Mouse (Mus musculus) erythroblast, embryonic 14.5 days (primary cell): ENCODE results near the gene Rps6ka3. TPM values are rescaled to one million over a fixed set of nuclear protein-coding genes. Genes with fewer than 3 reads are reported as not detected.
A peak's percentile ranks its signal among the peaks of the same experiment; 100 is the strongest.

Experiments
- H3K27me3 ChIP-seq: 2 replicates; pipeline ENCODE4 v1.6.1; 2012; ENCODE audit warnings: inconsistent platforms; ENCODE audit not compliant: control insufficient read depth
- H3K36me3 ChIP-seq: 2 replicates; pipeline ENCODE4 v1.6.1; 2012; ENCODE audit warnings: mild to moderate bottlenecking, inconsistent platforms; ENCODE audit not compliant: control insufficient read depth
- H3K4me1 ChIP-seq: 2 replicates; pipeline ENCODE4 v1.6.1; 2012; ENCODE audit warnings: inconsistent platforms; ENCODE audit not compliant: control insufficient read depth
- H3K4me3 ChIP-seq: replicated peaks from 2 replicates; pipeline ENCODE3; 2012; ENCODE audit warnings: moderate library complexity, mild to moderate bottlenecking, inconsistent platforms
- H3K9me3 ChIP-seq: 2 replicates; pipeline ENCODE4 v1.6.1; 2012; ENCODE audit warnings: low read length, inconsistent platforms, mixed read lengths; ENCODE audit not compliant: control insufficient read depth
- GATA1 ChIP-seq: IDR thresholded peaks from 2 replicates; pipeline ENCODE4 v1.6.1; 2012; ENCODE audit warnings: low read length, inconsistent platforms, mixed read lengths
- TAL1 ChIP-seq: IDR thresholded peaks from 3 replicates; pipeline ENCODE4 v1.6.1; 2012; ENCODE audit warnings: low read length, inconsistent platforms, mixed read lengths
- polyA plus RNA-seq: library from polyadenylated mRNA; stranded (reverse); fragments of >175 nt; gene quantifications from 2 replicates; pipeline ENCODE4 v1.2.3, GENCODE M21; 2012

Gene Rps6ka3
- polyA plus RNA-seq, 1 experiment = 0.13 TPM

- no peaks in the 10 kb centered on the region for H3K36me3 ChIP-seq
- no peak for TF ChIP-seq TAL1
- TF ChIP-seq GATA1 = 0 out of 2 replicates have a peak, but pooled peaks have one; percentile 31
- H3K4me1 ChIP-seq = no peaks in the 10 kb centered on the region
- no peaks in the 10 kb centered on the region for H3K27me3 ChIP-seq
- H3K4me3 ChIP-seq = peak overlapping the region; percentile 40
- no peaks in the 10 kb centered on the region for H3K9me3 ChIP-seq
These were observed 92.5 kb downstream of the Rps6ka3 start for GRCm38 (mm10) chrX:159302349-159303311.

GRCm38 (mm10) chrX:159315293-159315692 is 105.2 kb downstream of the Rps6ka3 start:
- TF ChIP-seq TAL1 = no peak
- TF ChIP-seq GATA1 = no peak
- Histone ChIP-seq H3K27me3 (no peaks in the 10 kb centered on the region), H3K4me1 (no peaks in the 10 kb centered on the region), H3K9me3 (no peaks in the 10 kb centered on the region), H3K4me3 (no peak overlapping the region), H3K36me3 (no peaks in the 10 kb centered on the region)

- H3K4me1 ChIP-seq = no peaks in the 10 kb centered on the region
- no peaks in the 10 kb centered on the region for H3K36me3 ChIP-seq
- H3K4me3 ChIP-seq = no peak overlapping the region
- TF ChIP-seq GATA1 (no peak), TAL1 (no peak)
- H3K9me3 ChIP-seq = no peaks in the 10 kb centered on the region
- no peaks in the 10 kb centered on the region for H3K27me3 ChIP-seq
These were observed 111.2 kb downstream of the Rps6ka3 start for GRCm38 (mm10) chrX:159321342-159321741.

- Histone ChIP-seq H3K27me3 (no peaks in the 10 kb centered on the region), H3K4me1 (0 out of 2 replicates have a peak, but pooled peaks cover 2% of the 10 kb centered on the region), H3K36me3 (peaks cover 10% of the 10 kb centered on the region), H3K9me3 (no peaks in the 10 kb centered on the region), H3K4me3 (no peak overlapping the region)
- TF ChIP-seq TAL1 (no peak), GATA1 (no peak)
These were observed 154.4 kb downstream of the Rps6ka3 start for GRCm38 (mm10) chrX:159364506-159364905.

DNA sequence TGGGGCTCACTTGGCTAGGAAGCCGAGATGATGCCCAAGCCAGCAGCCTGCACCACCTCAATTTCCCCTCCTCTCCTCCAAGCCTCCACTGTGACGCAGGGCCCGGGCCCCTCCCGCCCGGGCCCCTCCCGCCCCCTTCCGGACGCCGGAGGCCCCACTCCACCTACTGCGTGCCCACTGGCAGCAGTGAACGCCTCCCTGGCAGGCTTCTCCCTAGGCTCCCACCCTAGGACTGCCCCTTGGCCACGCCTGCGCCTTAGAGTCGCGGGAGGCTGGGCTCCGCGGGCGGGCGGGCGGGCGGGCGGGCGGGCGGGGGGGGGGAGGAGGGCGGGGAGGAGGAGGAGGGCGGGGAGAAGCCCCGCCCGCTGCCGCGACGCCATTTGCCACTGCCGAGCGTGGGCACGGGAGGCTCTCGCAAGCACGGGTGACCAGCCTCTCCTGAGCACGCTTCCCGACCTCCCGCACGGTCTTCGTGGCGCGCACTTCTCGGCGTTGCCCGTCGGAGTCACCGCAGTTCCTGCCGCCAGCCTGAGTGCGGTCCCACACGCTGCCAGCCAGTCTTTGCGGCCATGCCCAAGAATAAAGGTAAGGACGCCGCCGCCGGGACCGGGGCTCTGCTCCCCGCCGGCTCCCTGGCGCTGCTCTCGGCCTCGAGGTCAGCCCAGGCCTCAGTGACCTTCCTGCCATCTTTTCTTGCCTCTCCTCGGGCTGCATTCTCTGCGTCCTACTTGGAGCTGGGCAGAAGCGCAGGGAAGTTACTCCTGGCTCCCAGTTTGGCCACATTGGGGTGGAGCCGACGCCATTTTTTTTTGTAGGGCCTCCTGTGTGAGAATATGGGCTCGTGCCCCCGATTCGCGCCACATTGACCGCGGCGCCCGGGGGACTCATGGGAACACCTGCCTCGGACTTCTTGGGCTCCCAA is 162.0 kb downstream of the Rps6ka3 start, which contains the start of gene Eif1ax:
Gene Eif1ax, plus strand, starts transcription at position 348 of the 922 bp plus-strand sequence.
- TF ChIP-seq TAL1 = no peak
- no peak for TF ChIP-seq GATA1
- Histone ChIP-seq H3K9me3 (peaks cover 6% of the 10 kb centered on the region), H3K4me3 (peak within 1 kb of the TSS; percentile 95), H3K36me3 (peaks cover 29% of the 10 kb centered on the region), H3K27me3 (no peaks in the 10 kb centered on the region; the same call in 1 of the 2 replicates), H3K4me1 (peaks cover 29% of the 10 kb centered on the region)

GRCm38 (mm10) chrX:159372753-159373144 is 162.6 kb downstream of the Rps6ka3 start:
- TF ChIP-seq GATA1 = no peak
- TF ChIP-seq TAL1 = no peak
- Histone ChIP-seq H3K9me3 (peaks cover 6% of the 10 kb centered on the region), H3K4me1 (peaks cover 29% of the 10 kb centered on the region), H3K27me3 (no peaks in the 10 kb centered on the region; the same call in 1 of the 2 replicates), H3K36me3 (peaks cover 35% of the 10 kb centered on the region), H3K4me3 (peak overlapping the region; percentile 95)

DNA sequence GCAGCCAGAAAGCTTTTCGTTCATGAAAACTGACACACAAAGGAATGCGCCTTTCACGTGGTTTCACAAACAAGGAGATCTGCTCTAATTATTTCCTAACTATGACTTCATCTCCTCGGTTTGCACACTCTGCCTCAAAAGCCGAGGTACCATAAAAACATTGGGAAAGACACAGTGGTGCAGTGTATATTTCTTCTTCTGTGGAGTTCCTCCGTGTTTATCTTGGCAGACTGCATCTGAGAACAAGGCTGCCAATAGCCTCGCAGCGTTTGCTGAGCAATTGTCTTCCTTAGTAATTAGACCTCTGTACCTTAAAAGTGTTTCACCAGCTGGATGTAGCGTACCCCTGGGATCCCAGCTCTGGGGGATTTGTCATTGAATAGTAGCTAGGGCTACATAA is 177.0 kb downstream of the Rps6ka3 start:
- Histone ChIP-seq H3K9me3 (no peaks in the 10 kb centered on the region), H3K27me3 (no peaks in the 10 kb centered on the region), H3K36me3 (peaks cover 58% of the 10 kb centered on the region), H3K4me1 (peaks cover 4% of the 10 kb centered on the region), H3K4me3 (no peak overlapping the region)
- TF ChIP-seq TAL1 = no peak

GRCm38 (mm10) chrX:159388953-159389352 is 178.8 kb downstream of the Rps6ka3 start:
- no peaks in the 10 kb centered on the region for H3K9me3 ChIP-seq
- peaks cover 43% of the 10 kb centered on the region for H3K36me3 ChIP-seq
- no peaks in the 10 kb centered on the region for H3K27me3 ChIP-seq
- no peak for TF ChIP-seq GATA1
- TF ChIP-seq TAL1 = no peak
- no peak overlapping the region for H3K4me3 ChIP-seq
- peaks cover 4% of the 10 kb centered on the region for H3K4me1 ChIP-seq
